Mouse (Mus musculus) embryonic facial prominence, embryonic 11.5 days (tissue): ENCODE data around the gene Rpp25l. TPM values are rescaled to one million over a fixed set of nuclear protein-coding genes. Genes with fewer than 3 reads are reported as not detected.
A peak's percentile ranks its signal among the peaks of the same experiment; 100 is the strongest.

Experiments
- ATAC-seq: fragments of 200-750 bp; cut with Nextera tagmentation; replicated peaks from 2 replicates; pipeline ENCODE4 v1.8.0; 2017; ENCODE audit warnings: low read depth; ENCODE audit not compliant: insufficient number of reproducible peaks, low FRiP score, low TSS enrichment
- DNase-seq: peaks from one replicate; pipeline ENCODE4 v3.0.0-alpha.2; 2015; ENCODE audit warnings: low spot score
- H3K27ac ChIP-seq: fragments of 300-500 bp; sonication (generic); replicated peaks from 2 replicates; pipeline ENCODE4 v1.5.1; 2014; ENCODE audit warnings: mild to moderate bottlenecking, low read depth, low read length, control low read depth
- H3K27me3 ChIP-seq: fragments of 300-500 bp; sonication (generic); 2 replicates; pipeline ENCODE4 v1.6.1; 2014; ENCODE audit warnings: mild to moderate bottlenecking, low read length, moderate library complexity, mixed read lengths; ENCODE audit not compliant: control insufficient read depth, insufficient read depth
- H3K36me3 ChIP-seq: fragments of 300-500 bp; sonication (generic); replicated peaks from 2 replicates; pipeline ENCODE4 v1.6.1; 2014; ENCODE audit warnings: low read depth, mild to moderate bottlenecking, low read length, moderate library complexity, mixed read lengths; ENCODE audit not compliant: control insufficient read depth, insufficient read depth
- H3K4me1 ChIP-seq: fragments of 300-500 bp; sonication (generic); 2 replicates; pipeline ENCODE4 v1.6.1; 2014; ENCODE audit warnings: low read length, mixed read lengths; ENCODE audit not compliant: control insufficient read depth, insufficient read depth
- H3K4me2 ChIP-seq: fragments of 300-500 bp; sonication (generic); 2 replicates; pipeline ENCODE4 v1.6.1; 2014; ENCODE audit warnings: low read depth, mild to moderate bottlenecking, control low read depth, low read length, moderate library complexity
- H3K4me3 ChIP-seq: fragments of 300-500 bp; sonication (generic); 2 replicates; pipeline ENCODE4 v1.5.1; 2014; ENCODE audit warnings: low read depth, low read length, control low read depth
- H3K9ac ChIP-seq: fragments of 300-500 bp; sonication (generic); replicated peaks from 2 replicates; pipeline ENCODE4 v1.6.1; 2014; ENCODE audit warnings: mild to moderate bottlenecking, control low read depth, low read length
- H3K9me3 ChIP-seq: fragments of 300-500 bp; sonication (generic); replicated peaks from 2 replicates; pipeline ENCODE4 v1.6.1; 2016; ENCODE audit warnings: mild to moderate bottlenecking, low read length, inconsistent platforms, mixed read lengths; ENCODE audit not compliant: control insufficient read depth
- WGBS: fragments of 180-500 bp; shearing (Covaris S2); extraction: QIAGEN DNeasy Blood & Tissue Kit; methylation state at CpG from one replicate; pipeline ENCODE4 v1.1.7; 2014; 5-methylcytosine and 5-hydroxymethylcytosine counted together
- polyA plus RNA-seq: library from polyadenylated mRNA; unstranded; fragments of >200 nt; fragmentation: Nextera tagmentation; extraction: Ambion mirVana; gene quantifications from 2 replicates; pipeline ENCODE4 v1.2.1, GENCODE M21; 2014

Gene Rpp25l
- polyA plus RNA-seq, 1 experiment from 2014 or later: 89.4 TPM

GRCm38 (mm10) chr4:41726826-41727621 lies 13.7 kb upstream of the Rpp25l start:
- DNase-seq (no peak), ATAC-seq (no peak)
- Histone ChIP-seq H3K4me3 (no peak overlapping the region), H3K9me3 (no peaks in the 10 kb centered on the region), H3K4me2 (no peak overlapping the region), H3K9ac (no peak overlapping the region; the same call in 1 of the 2 replicates), H3K27ac (no peak overlapping the region), H3K4me1 (peaks cover 6% of the 10 kb centered on the region), H3K36me3 (no peaks in the 10 kb centered on the region), H3K27me3 (peaks cover 69% of the 10 kb centered on the region)
- 11% methylated on average over 20 of the region's 20 CpGs for WGBS

GRCm38 (mm10) chr4:41722918-41723351 lies 9.6 kb upstream of the Rpp25l start, which contains the start of gene Dctn3:
Gene Dctn3 (minus strand): TSS chr4:41723170.
- Histone ChIP-seq H3K4me3 (peak within 1 kb of the TSS; percentile 79), H3K27ac (no peak within 1 kb of the TSS), H3K4me2 (peak within 1 kb of the TSS; percentile 56), H3K36me3 (no peaks in the 10 kb centered on the region; the same call in 1 of the 2 replicates), H3K27me3 (peaks cover 38% of the 10 kb centered on the region), H3K4me1 (peaks cover 3% of the 10 kb centered on the region; the same call in 1 of the 2 replicates), H3K9me3 (no peaks in the 10 kb centered on the region), H3K9ac (peak within 1 kb of the TSS; percentile 76)
- under 1% methylated on average over 27 of the region's 27 CpGs for WGBS
- ATAC-seq (peak; percentile 88), DNase-seq (peak; percentile 98)

DNA sequence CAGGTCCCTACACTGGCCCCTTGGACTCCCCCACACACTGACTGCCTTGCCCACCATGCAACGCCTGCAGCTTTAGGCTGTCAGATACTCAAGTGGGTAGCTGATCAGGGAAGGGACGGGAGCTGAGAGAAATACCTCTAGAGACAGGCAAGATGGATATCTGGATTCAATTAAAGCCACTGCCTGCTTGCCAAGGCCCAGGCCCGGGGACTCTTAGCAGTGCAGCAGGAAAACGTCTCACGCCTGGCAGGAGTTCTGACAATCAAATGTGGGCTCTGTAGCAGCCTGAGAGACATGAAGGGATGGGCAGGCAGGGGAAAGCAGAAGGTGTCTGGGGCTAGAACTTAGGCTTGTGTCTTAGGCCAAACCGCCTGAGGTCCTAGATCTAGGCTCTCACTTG lies 3.5 kb upstream of the Rpp25l start:
- WGBS: 43% methylated on average over 6 of the region's 6 CpGs
- Histone ChIP-seq H3K9me3 (no peaks in the 10 kb centered on the region), H3K27me3 (no peaks in the 10 kb centered on the region), H3K4me2 (no peak overlapping the region), H3K9ac (no peak overlapping the region), H3K36me3 (no peaks in the 10 kb centered on the region; the same call in 1 of the 2 replicates), H3K4me1 (peaks cover 10% of the 10 kb centered on the region; the same call in 1 of the 2 replicates), H3K4me3 (no peak overlapping the region), H3K27ac (no peak overlapping the region)
- DNase-seq (peak; percentile 63), ATAC-seq (no peak; the same call in 1 of the 2 replicates)

- Histone ChIP-seq H3K36me3 (no peaks in the 10 kb centered on the region; the same call in 1 of the 2 replicates), H3K9me3 (no peaks in the 10 kb centered on the region), H3K9ac (no peak overlapping the region), H3K4me3 (no peak overlapping the region), H3K4me1 (peaks cover 11% of the 10 kb centered on the region; the same call in 1 of the 2 replicates), H3K4me2 (no peak overlapping the region), H3K27ac (no peak overlapping the region), H3K27me3 (no peaks in the 10 kb centered on the region)
- ATAC-seq: no peak
- peak; percentile 46 for DNase-seq
- WGBS: 90% methylated on average over 5 of the region's 5 CpGs
These were observed 2.3 kb upstream of the Rpp25l start for GRCm38 (mm10) chr4:41715596-41715995.

DNA sequence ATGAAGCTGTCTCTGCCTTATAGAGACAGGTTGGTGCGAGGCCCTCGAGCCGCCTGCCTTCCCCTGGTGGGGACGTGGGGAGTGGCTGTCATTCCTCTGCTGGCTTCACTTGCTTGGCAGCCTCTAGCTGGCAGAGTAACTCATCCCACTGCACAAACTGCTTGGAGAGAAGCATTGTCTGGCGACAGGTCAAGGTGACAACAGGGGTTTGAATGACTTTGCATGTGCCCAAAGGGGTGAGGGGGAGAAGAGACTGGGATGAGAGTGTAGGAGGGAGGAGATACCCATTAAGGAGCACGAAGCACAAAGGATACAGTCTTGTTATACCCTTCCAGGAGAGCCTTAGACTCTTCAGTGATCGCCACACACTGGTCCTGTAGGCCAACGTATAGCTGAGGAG lies 1.7 kb upstream of the Rpp25l start:
- Histone ChIP-seq H3K9ac (no peak overlapping the region), H3K36me3 (no peaks in the 10 kb centered on the region), H3K4me2 (no peak overlapping the region), H3K27ac (no peak overlapping the region), H3K4me3 (no peak overlapping the region), H3K27me3 (no peaks in the 10 kb centered on the region), H3K4me1 (peaks cover 11% of the 10 kb centered on the region; the same call in 1 of the 2 replicates), H3K9me3 (no peaks in the 10 kb centered on the region)
- WGBS: 78% methylated on average over 8 of the region's 8 CpGs
- DNase-seq (no peak), ATAC-seq (no peak)

- Histone ChIP-seq H3K4me1 (peaks cover 11% of the 10 kb centered on the region; the same call in 1 of the 2 replicates), H3K9ac (no peak overlapping the region)
These were observed 942 bp upstream of the Rpp25l start for GRCm38 (mm10) chr4:41714276-41714675.

DNA sequence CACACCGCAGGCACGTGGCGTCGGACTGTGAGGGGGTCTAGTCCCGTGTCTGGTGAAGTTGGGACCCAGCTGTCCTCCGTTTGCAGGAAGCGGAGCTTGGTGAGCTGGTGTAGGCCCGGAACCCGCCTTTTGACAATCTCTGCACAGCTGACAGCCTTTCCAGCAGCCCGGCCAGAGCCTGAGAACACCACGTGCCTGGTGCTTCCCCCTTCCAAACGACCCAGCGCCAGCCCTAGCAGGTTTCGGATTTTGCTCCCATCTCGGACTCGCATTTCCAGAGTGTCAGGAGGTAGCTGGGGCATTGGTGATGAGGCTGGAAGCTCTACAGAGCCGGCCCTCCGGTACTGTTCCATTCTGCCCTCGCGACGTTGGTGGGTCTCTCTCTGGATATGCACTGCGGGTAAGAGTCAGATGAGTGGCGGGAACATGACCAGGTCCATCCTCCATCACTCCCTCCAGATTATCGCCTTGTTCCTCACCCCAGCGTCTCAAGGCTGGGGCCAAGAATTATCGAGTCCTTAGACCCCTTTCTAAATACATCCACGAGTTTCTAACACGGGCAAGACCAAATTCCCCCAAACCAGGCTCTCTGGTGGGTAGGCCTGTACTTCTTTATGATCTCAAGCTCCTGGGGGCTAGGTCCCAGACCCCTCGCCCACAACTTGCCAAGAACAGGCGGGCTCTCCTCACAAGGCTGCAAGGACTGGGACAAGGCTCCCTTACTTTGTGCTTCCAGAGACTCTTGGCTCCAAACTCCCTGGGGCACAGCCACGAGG lies 725 bp downstream of the Rpp25l start:
- DNase-seq: no peak

More at GRCm38 (mm10) chr4:41714276-41714675, 942 bp upstream of the Rpp25l start:
- no peak overlapping the region for H3K27ac ChIP-seq
- no peaks in the 10 kb centered on the region for H3K36me3 ChIP-seq
- no peak for ATAC-seq
- no peak overlapping the region; the same call in 1 of the 2 replicates for H3K4me2 ChIP-seq
- no peaks in the 10 kb centered on the region for H3K27me3 ChIP-seq
- peak overlapping the region; percentile 79; the same call in 1 of the 2 replicates for H3K4me3 ChIP-seq
- no peaks in the 10 kb centered on the region for H3K9me3 ChIP-seq
- peak; percentile 86 for DNase-seq
- 13% methylated on average over 8 of the region's 8 CpGs for WGBS

More for the DNA sequence above, 725 bp downstream of the Rpp25l start:
- peak overlapping the region; percentile 79 for H3K4me3 ChIP-seq
- ATAC-seq: peak; percentile 6; the same call in 1 of the 2 replicates
- 49% methylated on average over 31 of the region's 31 CpGs for WGBS
- no peaks in the 10 kb centered on the region for H3K27me3 ChIP-seq
- H3K4me2 ChIP-seq: peak overlapping the region; percentile 80
- H3K4me1 ChIP-seq: peaks cover 11% of the 10 kb centered on the region; the same call in 1 of the 2 replicates
- peak overlapping the region; percentile 23; the same call in 1 of the 2 replicates for H3K27ac ChIP-seq
- no peaks in the 10 kb centered on the region for H3K9me3 ChIP-seq
- no peaks in the 10 kb centered on the region for H3K36me3 ChIP-seq
- H3K9ac ChIP-seq: peak overlapping the region; percentile 97
